Mouse (Mus musculus) hindbrain, postnatal 0 days (tissue): Measurements from ENCODE around the gene Cacna2d1. TPM values are rescaled to one million over a fixed set of nuclear protein-coding genes. Genes with fewer than 3 reads are reported as not detected.

Experiments used
- ATAC-seq: fragments of 200-750 bp; cut with Nextera tagmentation; 2 replicates; pipeline ENCODE4 v1.8.0; 2017; ENCODE audit warnings: mild to moderate bottlenecking, moderate TSS enrichment, moderate library complexity
- DNase-seq: peaks from one replicate; pipeline ENCODE4 v3.0.0-alpha.2; 2015; ENCODE audit warnings: low spot score
- H3K27ac ChIP-seq: fragments of 300-500 bp; sonication (generic); 2 replicates; pipeline ENCODE4 v1.5.1; 2014; ENCODE audit warnings: mild to moderate bottlenecking
- H3K27me3 ChIP-seq: fragments of 300-500 bp; sonication (generic); 2 replicates; pipeline ENCODE4 v1.6.1; 2014; ENCODE audit warnings: low read length, mixed read lengths; ENCODE audit not compliant: insufficient read depth
- H3K36me3 ChIP-seq: fragments of 300-500 bp; sonication (generic); 2 replicates; pipeline ENCODE4 v1.6.1; 2014; ENCODE audit warnings: low read length, mixed read lengths; ENCODE audit not compliant: insufficient read depth
- H3K4me1 ChIP-seq: fragments of 300-500 bp; sonication (generic); 2 replicates; pipeline ENCODE4 v1.6.1; 2014; ENCODE audit warnings: antibody characterized with exemption, low read length, mixed read lengths; ENCODE audit not compliant: insufficient read depth
- H3K4me2 ChIP-seq: fragments of 300-500 bp; sonication (generic); 2 replicates; pipeline ENCODE4 v1.6.1; 2014; ENCODE audit warnings: low read depth, mild to moderate bottlenecking, low read length, moderate library complexity, mixed read lengths
- H3K4me3 ChIP-seq: fragments of 300-500 bp; sonication (generic); 2 replicates; pipeline ENCODE4 v1.5.1; 2014; ENCODE audit warnings: low read length
- H3K9ac ChIP-seq: fragments of 300-500 bp; sonication (generic); replicated peaks from 2 replicates; pipeline ENCODE4 v1.6.1; 2014; ENCODE audit warnings: mild to moderate bottlenecking, low read length, moderate library complexity, mixed read lengths
- H3K9me3 ChIP-seq: fragments of 300-500 bp; sonication (generic); 2 replicates; pipeline ENCODE4 v1.6.1; 2016; ENCODE audit warnings: low read length, mixed read lengths
- CTCF ChIP-seq: IDR thresholded peaks from 2 replicates; pipeline ENCODE4 v1.5.1; 2016; ENCODE audit warnings: antibody characterized with exemption, control low read depth, low read depth
- WGBS: fragments of 180-500 bp; shearing (Covaris S2); extraction: QIAGEN DNeasy Blood & Tissue Kit; methylation state at CpG from one replicate; pipeline ENCODE4 v1.1.7; 2014; 5-methylcytosine and 5-hydroxymethylcytosine counted together
- polyA plus RNA-seq: library from polyadenylated mRNA; unstranded; fragments of >200 nt; fragmentation: Nextera tagmentation; extraction: Ambion mirVana; gene quantifications from 2 replicates; pipeline ENCODE4 v1.2.1, GENCODE M21; 2015
- total RNA-seq: library from RNA; depleted of rRNA; stranded (reverse); fragments of >200 nt; gene quantifications from 2 replicates; pipeline ENCODE4 v1.2.3, GENCODE M21; 2014

Gene Cacna2d1
- total and polyA plus RNA-seq, 2 experiments from 2014 or later = 36.3 to 58.8 TPM

- 35% methylated on average over 12 of the region's 12 CpGs for WGBS
- Histone ChIP-seq H3K27ac (0 out of 2 replicates have a peak overlapping the region, but pooled peaks have one; percentile 15), H3K4me2 (no peak overlapping the region), H3K4me3 (no peak overlapping the region), H3K27me3 (no peaks in the 10 kb centered on the region), H3K36me3 (no peaks in the 10 kb centered on the region), H3K4me1 (peaks cover 3% of the 10 kb centered on the region; the same call in 1 of the 2 replicates), H3K9me3 (no peaks in the 10 kb centered on the region), H3K9ac (no peak overlapping the region)
- TF ChIP-seq CTCF = no peak
- DNase-seq (peak; percentile 48), ATAC-seq (peak; percentile 66; the same call in 1 of the 2 replicates)
These were observed 231.8 kb downstream of the Cacna2d1 start for GRCm38 (mm10) chr5:16166117-16166867.

- peak; percentile 61; the same call in 1 of the 2 replicates for ATAC-seq
- H3K36me3 ChIP-seq = no peaks in the 10 kb centered on the region
- H3K9me3 ChIP-seq = no peaks in the 10 kb centered on the region
- H3K27me3 ChIP-seq = no peaks in the 10 kb centered on the region
- DNase-seq = peak; percentile 24
- 48% methylated on average over 1 of the region's 1 CpGs for WGBS
- no peak overlapping the region for H3K9ac ChIP-seq
- H3K4me1 ChIP-seq = peaks cover 3% of the 10 kb centered on the region; the same call in 1 of the 2 replicates
- no peak overlapping the region for H3K27ac ChIP-seq
- no peak overlapping the region for H3K4me3 ChIP-seq
- no peak overlapping the region for H3K4me2 ChIP-seq
- no peak for TF ChIP-seq CTCF
These were observed 232.4 kb downstream of the Cacna2d1 start for GRCm38 (mm10) chr5:16166868-16167267.

GRCm38 (mm10) chr5:16181041-16181440 lies 246.6 kb downstream of the Cacna2d1 start:
- ATAC-seq = no peak
- TF ChIP-seq CTCF = no peak
- Histone ChIP-seq H3K27me3 (no peaks in the 10 kb centered on the region), H3K4me2 (no peak overlapping the region), H3K4me3 (no peak overlapping the region), H3K36me3 (no peaks in the 10 kb centered on the region), H3K4me1 (no peaks in the 10 kb centered on the region), H3K9me3 (no peaks in the 10 kb centered on the region), H3K27ac (no peak overlapping the region), H3K9ac (no peak overlapping the region)
- WGBS = 84% methylated on average over 7 of the region's 7 CpGs
- no peak for DNase-seq

GRCm38 (mm10) chr5:16184064-16184463 lies 249.6 kb downstream of the Cacna2d1 start:
- TF ChIP-seq CTCF = no peak
- 97% methylated on average over 1 of the region's 1 CpGs for WGBS
- Histone ChIP-seq H3K9me3 (no peaks in the 10 kb centered on the region), H3K27ac (no peak overlapping the region), H3K4me2 (no peak overlapping the region), H3K4me3 (no peak overlapping the region), H3K9ac (no peak overlapping the region), H3K36me3 (no peaks in the 10 kb centered on the region), H3K4me1 (no peaks in the 10 kb centered on the region), H3K27me3 (no peaks in the 10 kb centered on the region)
- DNase-seq (no peak), ATAC-seq (no peak)

- H3K4me1 ChIP-seq = no peaks in the 10 kb centered on the region
- no peak for DNase-seq
- 46% methylated on average over 3 of the region's 3 CpGs for WGBS
These were observed 253.4 kb downstream of the Cacna2d1 start for GRCm38 (mm10) chr5:16187931-16188330.

GRCm38 (mm10) chr5:16189878-16190277 lies 255.4 kb downstream of the Cacna2d1 start:
- H3K4me2 ChIP-seq = no peak overlapping the region
- DNase-seq (no peak), ATAC-seq (no peak)
- 70% methylated on average over 4 of the region's 4 CpGs for WGBS
- no peaks in the 10 kb centered on the region for H3K36me3 ChIP-seq
- H3K4me3 ChIP-seq = no peak overlapping the region
- H3K27ac ChIP-seq = no peak overlapping the region
- no peaks in the 10 kb centered on the region for H3K27me3 ChIP-seq
- no peaks in the 10 kb centered on the region for H3K9me3 ChIP-seq
- TF ChIP-seq CTCF = no peak
- no peak overlapping the region for H3K9ac ChIP-seq
- no peaks in the 10 kb centered on the region for H3K4me1 ChIP-seq

More at GRCm38 (mm10) chr5:16187931-16188330, 253.4 kb downstream of the Cacna2d1 start:
- Histone ChIP-seq H3K27me3 (no peaks in the 10 kb centered on the region), H3K4me2 (no peak overlapping the region), H3K9ac (no peak overlapping the region), H3K36me3 (no peaks in the 10 kb centered on the region), H3K27ac (no peak overlapping the region), H3K9me3 (no peaks in the 10 kb centered on the region), H3K4me3 (no peak overlapping the region)
- ATAC-seq = no peak
- no peak for TF ChIP-seq CTCF

GRCm38 (mm10) chr5:16191165-16191564 lies 256.7 kb downstream of the Cacna2d1 start:
- WGBS = 90% methylated on average over 3 of the region's 3 CpGs
- H3K9ac ChIP-seq = no peak overlapping the region
- H3K27me3 ChIP-seq = no peaks in the 10 kb centered on the region
- H3K27ac ChIP-seq = no peak overlapping the region
- no peak overlapping the region for H3K4me3 ChIP-seq
- DNase-seq (no peak), ATAC-seq (no peak)
- H3K4me1 ChIP-seq = no peaks in the 10 kb centered on the region
- H3K36me3 ChIP-seq = no peaks in the 10 kb centered on the region
- no peak overlapping the region for H3K4me2 ChIP-seq
- no peak for TF ChIP-seq CTCF
- H3K9me3 ChIP-seq = no peaks in the 10 kb centered on the region
